Mouse (Mus musculus): Measurements from ENCODE around the gene Abhd12. TPM values are rescaled to one million over a fixed set of nuclear protein-coding genes. Genes with fewer than 3 reads are reported as not detected.
"Not testable (repeated sequence)": the region's sequence is repeated elsewhere in the genome, so short reads cannot be mapped to it uniquely, and the experiment has no call there.

Abhd12 gene
- 53.4 and 56.4 TPM in 2 replicates for polyA plus RNA-seq (2015; fragmentation: Nextera tagmentation; extraction: Ambion mirVana)

GRCm38 (mm10) chr2:150904272-150904935, at the start of gene Abhd12:
Gene Abhd12 (minus strand): TSS chr2:150904741.
- 0% methylated on average over 66 of the region's 72 CpGs for WGBS
- Histone ChIP-seq H3K4me2 (ENCODE audit: low read depth, low read length) (peak within 1 kb of the TSS; percentile 92), H3K36me3 (ENCODE audit: control insufficient read depth, insufficient read depth, low read length) (no peaks in the 10 kb centered on the region; the same call in 1 of the 2 replicates), H3K9ac (ENCODE audit: low read length) (peak within 1 kb of the TSS; percentile 91), H3K27me3 (ENCODE audit: control insufficient read depth, insufficient read depth, low read depth, low read length) (no peaks in the 10 kb centered on the region), H3K27ac (ENCODE audit: low read length) (peak within 1 kb of the TSS; percentile 84), H3K4me3 (ENCODE audit: low read length) (peak within 1 kb of the TSS; percentile 87), H3K9me3 (ENCODE audit: control insufficient read depth, low read length) (no peaks in the 10 kb centered on the region), H3K4me1 (replicated peaks; ENCODE audit: control insufficient read depth, insufficient read depth, low read length) (peaks cover 10% of the 10 kb centered on the region)
- ATAC-seq (ENCODE audit: low read depth): peak; percentile 99

- 79% methylated on average over 2 of the region's 2 CpGs for WGBS
- peaks cover 3% of the 10 kb centered on the region; the same call in 1 of the 2 replicates for H3K36me3 ChIP-seq (ENCODE audit: control insufficient read depth, insufficient read depth, low read length)
- no peak for ATAC-seq (ENCODE audit: low read depth)
These were observed 46.7 kb upstream of the Abhd12 start for GRCm38 (mm10) chr2:150951201-150951600.

GRCm38 (mm10) chr2:150950056-150950455, 45.5 kb upstream of the Abhd12 start:
- H3K27me3 ChIP-seq (ENCODE audit: control insufficient read depth, insufficient read depth, low read depth, low read length): no peaks in the 10 kb centered on the region
- 0 out of 2 replicates have a peak, but pooled peaks cover 3% of the 10 kb centered on the region for H3K36me3 ChIP-seq (ENCODE audit: control insufficient read depth, insufficient read depth, low read length)
- H3K4me2 ChIP-seq (ENCODE audit: low read depth, low read length): no peak overlapping the region
- H3K4me1 ChIP-seq (replicated peaks; ENCODE audit: control insufficient read depth, insufficient read depth, low read length): no peaks in the 10 kb centered on the region
- no peaks in the 10 kb centered on the region for H3K9me3 ChIP-seq (ENCODE audit: control insufficient read depth, low read length)
- no peak for ATAC-seq (ENCODE audit: low read depth)
- no peak overlapping the region for H3K4me3 ChIP-seq (ENCODE audit: low read length)
- H3K9ac ChIP-seq (ENCODE audit: low read length): no peak overlapping the region
- H3K27ac ChIP-seq (ENCODE audit: low read length): no peak overlapping the region
- WGBS: 91% methylated on average over 6 of the region's 6 CpGs

More at GRCm38 (mm10) chr2:150951201-150951600, 46.7 kb upstream of the Abhd12 start:
- Histone ChIP-seq H3K9me3 (ENCODE audit: control insufficient read depth, low read length) (no peaks in the 10 kb centered on the region), H3K27ac (ENCODE audit: low read length) (no peak overlapping the region), H3K4me3 (ENCODE audit: low read length) (no peak overlapping the region), H3K4me2 (ENCODE audit: low read depth, low read length) (no peak overlapping the region), H3K9ac (ENCODE audit: low read length) (no peak overlapping the region), H3K4me1 (replicated peaks; ENCODE audit: control insufficient read depth, insufficient read depth, low read length) (no peaks in the 10 kb centered on the region), H3K27me3 (ENCODE audit: control insufficient read depth, insufficient read depth, low read depth, low read length) (no peaks in the 10 kb centered on the region)

GRCm38 (mm10) chr2:150949652-150950051, 45.1 kb upstream of the Abhd12 start:
- no peaks in the 10 kb centered on the region for H3K4me1 ChIP-seq (replicated peaks; ENCODE audit: control insufficient read depth, insufficient read depth, low read length)
- no peaks in the 10 kb centered on the region for H3K27me3 ChIP-seq (ENCODE audit: control insufficient read depth, insufficient read depth, low read depth, low read length)
- H3K27ac ChIP-seq (ENCODE audit: low read length): no peak overlapping the region
- H3K9ac ChIP-seq (ENCODE audit: low read length): no peak overlapping the region
- H3K9me3 ChIP-seq (ENCODE audit: control insufficient read depth, low read length): no peaks in the 10 kb centered on the region
- no peak overlapping the region for H3K4me3 ChIP-seq (ENCODE audit: low read length)
- 80% methylated on average over 3 of the region's 3 CpGs for WGBS
- ATAC-seq (ENCODE audit: low read depth): no peak
- H3K36me3 ChIP-seq (ENCODE audit: control insufficient read depth, insufficient read depth, low read length): peaks cover 6% of the 10 kb centered on the region; the same call in 1 of the 2 replicates
- no peak overlapping the region for H3K4me2 ChIP-seq (ENCODE audit: low read depth, low read length)

- Histone ChIP-seq H3K4me2 (ENCODE audit: low read depth, low read length) (no peak overlapping the region), H3K9ac (ENCODE audit: low read length) (no peak overlapping the region), H3K27ac (ENCODE audit: low read length) (no peak overlapping the region), H3K4me3 (ENCODE audit: low read length) (no peak overlapping the region), H3K27me3 (ENCODE audit: control insufficient read depth, insufficient read depth, low read depth, low read length) (no peaks in the 10 kb centered on the region), H3K9me3 (ENCODE audit: control insufficient read depth, low read length) (no peaks in the 10 kb centered on the region), H3K36me3 (ENCODE audit: control insufficient read depth, insufficient read depth, low read length) (peaks cover 7% of the 10 kb centered on the region; the same call in 1 of the 2 replicates), H3K4me1 (replicated peaks; ENCODE audit: control insufficient read depth, insufficient read depth, low read length) (no peaks in the 10 kb centered on the region)
- 62% methylated on average over 5 of the region's 5 CpGs for WGBS
- ATAC-seq (ENCODE audit: low read depth): no peak
These were observed 44.2 kb upstream of the Abhd12 start for GRCm38 (mm10) chr2:150948786-150949185.

- not testable (repeated sequence) for ATAC-seq (ENCODE audit: low read depth); H3K4me3 ChIP-seq (ENCODE audit: low read length); H3K4me2 ChIP-seq (ENCODE audit: low read depth, low read length); H3K9ac ChIP-seq (ENCODE audit: low read length); H3K4me1 ChIP-seq (replicated peaks; ENCODE audit: control insufficient read depth, insufficient read depth, low read length); H3K27me3 ChIP-seq (ENCODE audit: control insufficient read depth, insufficient read depth, low read depth, low read length); H3K9me3 ChIP-seq (ENCODE audit: control insufficient read depth, low read length); H3K27ac ChIP-seq (ENCODE audit: low read length); H3K36me3 ChIP-seq (ENCODE audit: control insufficient read depth, insufficient read depth, low read length)
- WGBS: 87% methylated on average over 12 of the region's 12 CpGs
These were observed 43.5 kb upstream of the Abhd12 start for GRCm38 (mm10) chr2:150947880-150948611.

- ATAC-seq (ENCODE audit: low read depth): not testable (repeated sequence)
These were observed 42.8 kb upstream of the Abhd12 start for GRCm38 (mm10) chr2:150947341-150947740.

GRCm38 (mm10) chr2:150944017-150944416, 39.5 kb upstream of the Abhd12 start:
- WGBS: 86% methylated on average over 5 of the region's 5 CpGs
- Histone ChIP-seq H3K4me1 (replicated peaks; ENCODE audit: control insufficient read depth, insufficient read depth, low read length) (no peaks in the 10 kb centered on the region), H3K27ac (ENCODE audit: low read length) (no peak overlapping the region), H3K4me3 (ENCODE audit: low read length) (no peak overlapping the region), H3K9me3 (ENCODE audit: control insufficient read depth, low read length) (no peaks in the 10 kb centered on the region), H3K9ac (ENCODE audit: low read length) (no peak overlapping the region), H3K36me3 (ENCODE audit: control insufficient read depth, insufficient read depth, low read length) (peaks cover 4% of the 10 kb centered on the region; the same call in 1 of the 2 replicates), H3K4me2 (ENCODE audit: low read depth, low read length) (no peak overlapping the region), H3K27me3 (ENCODE audit: control insufficient read depth, insufficient read depth, low read depth, low read length) (no peaks in the 10 kb centered on the region)
- ATAC-seq (ENCODE audit: low read depth): no peak

More at GRCm38 (mm10) chr2:150947341-150947740, 42.8 kb upstream of the Abhd12 start:
- not testable (repeated sequence) for H3K27me3 ChIP-seq (ENCODE audit: control insufficient read depth, insufficient read depth, low read depth, low read length); H3K4me1 ChIP-seq (replicated peaks; ENCODE audit: control insufficient read depth, insufficient read depth, low read length); H3K27ac ChIP-seq (ENCODE audit: low read length); H3K9ac ChIP-seq (ENCODE audit: low read length); H3K36me3 ChIP-seq (ENCODE audit: control insufficient read depth, insufficient read depth, low read length); H3K4me2 ChIP-seq (ENCODE audit: low read depth, low read length); H3K9me3 ChIP-seq (ENCODE audit: control insufficient read depth, low read length); H3K4me3 ChIP-seq (ENCODE audit: low read length)
- 91% methylated on average over 5 of the region's 5 CpGs for WGBS

GRCm38 (mm10) chr2:150934659-150935058, 30.1 kb upstream of the Abhd12 start:
- H3K4me1 ChIP-seq (replicated peaks; ENCODE audit: control insufficient read depth, insufficient read depth, low read length): no peaks in the 10 kb centered on the region
- 92% methylated on average over 4 of the region's 4 CpGs for WGBS
- no peaks in the 10 kb centered on the region for H3K27me3 ChIP-seq (ENCODE audit: control insufficient read depth, insufficient read depth, low read depth, low read length)
- no peak for ATAC-seq (ENCODE audit: low read depth)
- no peaks in the 10 kb centered on the region for H3K9me3 ChIP-seq (ENCODE audit: control insufficient read depth, low read length)
- no peak overlapping the region for H3K27ac ChIP-seq (ENCODE audit: low read length)
- H3K4me3 ChIP-seq (ENCODE audit: low read length): no peak overlapping the region
- H3K9ac ChIP-seq (ENCODE audit: low read length): no peak overlapping the region
- peaks cover 8% of the 10 kb centered on the region; the same call in 1 of the 2 replicates for H3K36me3 ChIP-seq (ENCODE audit: control insufficient read depth, insufficient read depth, low read length)
- H3K4me2 ChIP-seq (ENCODE audit: low read depth, low read length): no peak overlapping the region

Data from lung, embryonic 16.5 days (tissue).